Mouse (Mus musculus) cerebellum, adult 11 months (tissue): Measurements from ENCODE around the gene Myof.

Experiments
- DNase-seq: peaks from one replicate; pipeline ENCODE4 v3.0.0; 2022

Myof gene

DNA sequence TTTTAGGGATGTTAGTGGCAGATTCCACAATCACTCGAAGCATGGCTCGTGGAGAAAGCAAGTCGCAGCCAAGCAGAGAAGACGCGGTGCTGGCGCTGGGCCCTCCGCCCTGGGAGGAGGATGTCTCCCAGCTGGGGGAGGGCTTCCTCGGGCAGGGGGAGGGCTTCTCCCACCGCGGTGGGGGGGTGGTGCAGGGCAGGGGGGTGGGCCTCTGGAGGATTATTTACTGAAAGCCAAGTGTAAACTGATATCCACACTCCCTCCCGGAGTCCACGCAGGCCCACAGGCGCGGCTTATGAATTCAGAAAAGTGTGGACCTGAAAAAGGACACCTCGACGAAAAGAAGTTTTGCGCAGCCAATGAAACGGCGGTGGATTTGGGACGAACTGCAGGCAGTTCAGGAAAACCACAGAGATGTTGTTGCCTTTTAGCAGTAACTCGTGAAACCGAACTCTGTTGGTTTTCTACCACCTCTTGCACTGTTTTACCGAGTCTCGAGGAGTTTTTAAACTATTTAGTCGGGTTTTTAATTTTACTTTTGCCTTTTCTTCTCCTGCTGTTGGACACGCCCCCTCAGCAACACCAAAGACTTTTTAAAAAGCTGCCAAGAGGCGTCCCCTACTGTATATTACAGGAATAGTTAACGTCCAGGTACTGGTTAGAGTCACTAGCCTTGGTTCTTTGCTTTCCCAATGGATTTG lies at the start of gene Myof:
Myof (minus strand) TSS at position 297 of the 701 bp plus-strand sequence.
- no peak for DNase-seq

DNA sequence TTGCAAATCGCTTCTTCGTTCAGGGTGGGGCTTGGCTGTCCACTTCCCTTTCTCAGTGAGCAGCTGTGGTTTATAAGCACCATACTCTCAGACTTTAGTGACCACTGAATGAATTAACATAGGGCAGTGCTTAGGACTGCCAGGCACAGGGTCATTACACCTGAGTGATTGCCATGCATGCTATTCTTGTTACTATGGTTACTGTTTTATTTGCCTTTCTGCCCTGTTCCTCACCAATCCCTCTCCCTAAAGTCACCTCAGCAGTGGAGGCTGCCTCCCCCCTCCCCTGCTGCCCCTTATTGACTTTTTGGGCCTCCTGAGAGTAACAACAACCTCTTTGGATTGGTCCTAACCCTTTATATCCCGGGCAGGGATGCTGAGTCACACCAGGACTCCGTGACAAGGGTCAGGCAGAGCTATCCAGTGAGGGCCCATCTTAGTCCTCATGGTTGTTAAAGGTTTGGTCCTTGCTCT lies 48.2 kb upstream of the Myof start:
- DNase-seq, result no peak

DNA sequence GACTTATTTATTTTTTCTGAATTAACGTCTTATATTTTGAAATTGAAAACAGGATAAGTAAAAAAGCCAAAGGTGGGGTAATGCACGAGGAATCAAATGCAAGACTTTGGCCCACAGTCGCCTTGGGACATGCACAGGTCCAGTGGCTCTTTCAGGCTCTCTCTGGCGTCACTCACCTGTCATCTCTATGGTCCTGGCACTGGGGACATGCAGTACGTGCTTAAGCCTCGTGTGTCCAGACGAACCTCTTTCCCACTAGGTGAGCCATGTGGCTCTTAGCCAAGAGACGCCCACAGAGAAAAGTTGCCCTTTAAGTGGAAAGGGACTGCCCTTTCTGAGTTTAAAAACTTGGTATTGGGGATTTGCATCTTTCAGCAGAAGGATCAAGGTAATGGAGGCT lies 46.0 kb upstream of the Myof start:
- no peak for DNase-seq

DNA sequence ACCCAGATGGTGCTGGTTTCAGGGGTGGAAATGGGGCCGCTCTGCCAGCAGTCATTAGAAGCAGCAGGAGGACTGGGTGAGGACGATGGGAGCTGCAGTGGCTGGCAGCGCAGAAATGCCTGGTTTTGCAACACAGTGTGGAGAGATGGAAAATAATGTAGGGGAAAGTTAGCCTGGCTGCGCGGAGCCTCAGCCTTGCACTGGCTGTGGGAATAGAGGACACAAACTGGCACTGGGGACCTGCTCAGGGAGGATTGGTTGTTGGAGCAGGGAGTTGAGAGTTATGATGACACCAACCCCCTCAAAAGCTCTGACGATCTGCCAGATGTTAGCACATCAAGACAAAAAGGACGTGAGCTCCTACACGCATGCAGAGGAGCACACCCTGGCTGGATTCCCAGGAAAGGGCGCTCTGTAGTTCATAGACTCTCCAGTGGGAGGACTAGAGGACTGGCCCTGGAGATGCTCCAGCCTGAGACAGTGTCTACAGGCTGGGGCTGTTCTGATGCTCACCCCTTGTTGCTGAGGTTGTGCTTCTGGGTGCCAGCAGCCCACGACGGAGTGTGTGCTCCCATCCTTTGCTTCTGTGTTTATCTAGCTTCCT lies 43.7 kb upstream of the Myof start:
- DNase-seq, result no peak

DNA sequence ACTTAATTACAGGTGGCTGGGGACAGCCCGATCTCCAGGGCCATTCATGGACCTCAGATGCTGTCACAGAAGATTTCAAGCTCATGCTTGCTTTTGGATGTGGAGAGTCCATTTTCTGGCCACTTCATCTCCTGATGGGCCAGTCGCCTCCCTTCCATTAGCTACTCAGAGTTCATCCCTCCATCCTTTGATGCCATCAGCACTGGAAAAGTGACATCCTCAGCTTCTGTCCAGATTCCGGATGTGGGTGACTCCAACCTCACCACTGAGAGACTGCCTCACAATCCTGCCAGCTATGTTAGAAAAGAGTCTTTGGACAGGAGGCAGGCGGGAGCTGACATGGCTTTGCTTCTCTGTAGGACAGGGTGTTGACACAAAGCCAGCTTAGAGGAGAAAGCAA lies 42.5 kb upstream of the Myof start:
- DNase-seq, result no peak

DNA sequence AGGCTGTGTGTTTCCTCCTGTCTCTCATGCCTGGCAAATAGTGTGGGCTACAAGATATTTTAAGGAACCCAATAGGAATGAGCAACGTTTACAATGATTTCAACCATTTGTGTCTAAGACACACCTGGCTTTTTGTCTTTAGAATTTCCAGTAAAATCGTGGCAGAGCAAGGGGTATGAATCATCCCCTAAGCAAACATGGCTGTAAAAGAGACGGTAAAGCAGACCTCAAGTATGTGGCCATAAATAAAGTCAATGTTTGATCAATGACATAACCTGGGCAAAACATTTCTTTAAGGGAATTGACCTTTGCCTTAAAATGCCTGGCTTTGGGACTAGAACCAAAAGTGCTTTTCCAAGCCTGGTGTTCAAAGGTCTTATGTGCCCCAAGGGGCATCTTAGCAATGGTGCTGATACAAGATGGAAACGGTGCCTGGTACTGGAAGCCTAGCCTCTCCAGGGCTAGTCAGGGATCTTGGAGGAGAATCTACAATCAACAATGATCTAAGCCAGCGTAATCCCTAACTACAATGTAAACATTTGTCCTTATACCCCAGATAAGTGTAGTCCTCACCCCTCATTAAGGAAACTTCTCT lies 39.7 kb upstream of the Myof start:
- no peak for DNase-seq

DNA sequence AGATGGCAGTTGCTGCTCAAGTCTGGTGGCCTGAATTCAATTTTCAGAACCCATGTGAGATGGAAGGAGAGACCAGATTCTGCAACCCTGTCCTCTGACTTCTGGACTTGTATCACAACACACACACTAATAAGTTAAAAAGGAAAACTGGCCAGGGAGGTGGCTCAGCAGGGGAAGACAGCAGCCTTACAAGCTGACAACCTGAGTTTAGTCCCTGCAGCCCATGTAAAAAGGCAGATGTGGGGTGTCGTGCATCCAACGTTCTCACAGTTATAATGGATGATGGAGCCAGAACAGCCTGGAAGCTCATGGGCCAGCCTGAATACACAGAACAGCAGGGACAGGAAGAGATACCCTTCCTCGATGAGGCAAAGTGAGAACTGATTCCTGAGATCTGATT lies 38.0 kb upstream of the Myof start:
- DNase-seq, result no peak

DNA sequence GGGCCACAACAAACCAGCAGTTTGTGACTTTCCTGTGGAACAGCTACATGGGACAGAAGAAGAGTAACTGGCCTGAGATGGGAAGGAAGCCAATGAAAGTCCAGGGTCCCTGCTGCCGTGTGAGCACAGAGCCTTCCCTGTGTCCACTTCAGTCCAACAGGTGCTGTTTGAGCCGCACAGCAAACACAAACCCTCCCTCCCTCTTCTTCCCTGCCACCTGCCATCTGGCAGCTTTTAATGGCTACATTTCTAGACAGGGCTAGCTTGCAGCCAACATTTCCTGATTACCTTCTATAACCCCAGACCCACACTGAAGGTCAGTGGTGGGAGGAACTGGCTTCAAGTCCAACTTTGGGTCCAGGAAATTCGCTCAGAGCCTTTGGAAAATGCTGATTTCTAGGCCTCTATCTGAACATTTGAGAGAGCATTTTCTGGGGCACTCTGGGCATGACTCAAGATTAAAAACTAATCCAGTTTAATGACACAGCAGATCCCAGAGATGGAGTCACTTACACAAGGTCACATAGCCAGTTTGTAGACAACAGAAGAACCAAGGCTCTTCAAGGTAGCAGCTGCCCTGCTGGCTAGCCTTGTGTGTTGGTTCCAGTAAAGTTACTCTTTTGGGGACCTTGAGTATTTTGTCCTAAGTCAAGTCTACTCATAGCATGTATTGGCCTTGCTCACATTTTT lies 34.6 kb upstream of the Myof start:
- DNase-seq, result no peak

DNA sequence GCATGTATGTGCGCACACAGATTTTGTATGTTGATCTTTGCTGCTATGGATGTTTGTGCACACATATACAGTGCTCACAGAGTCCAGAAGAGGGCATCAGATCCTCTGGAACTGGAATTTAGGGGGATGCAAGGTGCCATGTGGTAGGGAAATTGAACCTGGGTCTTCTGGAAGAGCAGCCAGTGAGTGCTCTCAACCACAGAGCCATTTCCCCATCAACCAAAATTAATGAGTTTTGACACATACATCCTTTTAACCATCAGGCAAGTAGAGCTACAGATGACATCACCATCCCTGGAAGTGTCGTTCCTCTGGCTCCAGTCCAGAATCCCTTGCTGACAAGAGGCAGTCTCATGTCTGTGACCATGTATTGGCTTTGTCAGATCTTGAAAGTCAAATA lies 32.9 kb upstream of the Myof start:
- no peak for DNase-seq

DNA sequence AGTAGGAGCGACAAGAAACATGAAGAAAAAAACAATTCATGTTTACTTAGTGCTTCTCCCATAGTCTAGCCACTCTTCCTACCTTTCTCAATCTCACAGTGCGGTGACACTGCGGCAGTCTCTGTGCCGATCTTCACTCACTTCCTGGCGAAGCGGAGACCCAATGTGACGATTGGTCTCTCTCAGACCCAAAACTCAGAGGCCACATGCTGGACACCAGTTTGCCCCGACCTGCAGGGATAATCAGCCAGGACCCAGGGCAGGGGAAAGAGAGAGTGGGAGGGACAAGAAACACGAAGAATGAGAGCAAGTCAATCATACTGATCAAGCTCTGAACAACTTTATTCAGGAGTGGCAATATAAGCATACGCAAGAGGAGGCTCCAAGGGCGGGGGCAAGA lies 31.7 kb upstream of the Myof start:
- DNase-seq, result no peak

DNA sequence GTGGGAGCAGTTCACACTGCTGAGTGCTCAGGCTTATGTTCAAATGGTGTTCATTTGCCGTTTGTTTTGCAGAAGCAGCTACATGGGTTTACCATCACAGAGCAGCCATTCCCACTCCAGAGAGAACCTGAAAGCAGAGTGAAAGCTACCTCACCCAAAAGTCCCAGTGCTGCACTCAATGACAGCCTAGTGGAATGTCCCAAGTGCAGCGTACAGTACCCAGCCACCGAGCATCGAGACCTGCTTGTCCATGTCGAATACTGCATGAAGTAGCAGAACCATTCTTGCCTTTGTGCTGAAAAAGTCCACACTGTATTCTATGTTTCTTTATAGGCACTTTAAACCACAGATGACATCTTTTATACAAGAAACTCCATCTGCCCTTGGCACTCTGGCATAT lies 29.8 kb upstream of the Myof start:
- DNase-seq, result no peak

DNA sequence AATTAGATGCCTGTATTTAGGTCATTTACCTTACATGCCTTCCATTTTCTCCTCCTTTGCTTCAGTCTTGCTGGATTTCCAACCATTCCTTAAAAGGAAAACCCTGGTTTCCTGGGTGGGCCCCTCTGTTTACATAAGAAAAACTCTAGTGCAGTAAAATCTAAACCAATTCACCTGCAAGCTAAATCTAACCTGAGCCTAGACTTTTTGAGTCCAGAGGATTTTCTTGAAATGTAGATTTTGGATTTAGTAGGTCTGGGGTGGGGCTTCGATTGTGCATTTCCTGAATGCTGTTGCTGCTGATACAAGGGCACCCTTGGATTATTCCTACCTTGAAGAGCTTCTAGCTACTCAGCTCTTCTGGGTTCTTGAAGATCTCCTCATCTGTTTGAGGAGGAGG lies 20.7 kb upstream of the Myof start:
- no peak for DNase-seq

DNA sequence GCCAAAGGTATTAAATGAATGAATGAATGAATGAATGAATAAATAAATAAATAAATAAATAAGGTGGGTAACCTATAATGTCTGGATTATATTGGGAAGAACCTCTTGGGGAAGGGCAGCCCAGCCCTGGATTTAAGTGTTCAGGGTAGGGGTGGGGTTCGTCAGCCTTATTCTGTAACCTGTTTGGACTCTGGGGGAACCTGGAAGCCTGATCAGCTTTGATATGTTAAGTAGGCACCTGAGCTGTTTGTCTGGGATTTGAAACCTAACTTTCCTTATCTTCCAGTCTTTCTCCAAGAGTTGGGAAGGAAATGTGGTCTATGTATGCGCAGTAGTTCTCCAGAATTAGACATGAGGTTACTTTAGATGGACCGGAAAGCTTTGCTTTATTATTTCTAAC lies 19.8 kb upstream of the Myof start:
- DNase-seq, result no peak

DNA sequence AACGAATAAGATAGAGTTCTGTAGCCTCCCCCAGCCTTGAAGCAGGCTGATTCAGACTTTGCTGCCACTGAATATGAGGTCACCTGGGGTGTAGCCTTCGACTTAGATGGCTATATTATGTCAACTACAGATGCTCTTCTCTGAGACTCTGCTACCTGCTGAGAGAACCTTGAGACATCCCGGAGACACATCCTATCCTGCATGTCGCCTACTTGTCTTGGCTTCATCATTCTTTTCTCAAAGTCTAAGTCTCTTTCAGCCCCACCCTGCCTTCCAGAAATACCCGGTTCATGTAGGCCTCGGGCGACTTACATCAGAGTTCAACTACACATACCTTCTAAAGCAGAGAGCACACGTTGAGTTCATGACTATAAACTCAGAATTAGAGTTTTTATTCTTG lies 13.6 kb upstream of the Myof start:
- no peak for DNase-seq

DNA sequence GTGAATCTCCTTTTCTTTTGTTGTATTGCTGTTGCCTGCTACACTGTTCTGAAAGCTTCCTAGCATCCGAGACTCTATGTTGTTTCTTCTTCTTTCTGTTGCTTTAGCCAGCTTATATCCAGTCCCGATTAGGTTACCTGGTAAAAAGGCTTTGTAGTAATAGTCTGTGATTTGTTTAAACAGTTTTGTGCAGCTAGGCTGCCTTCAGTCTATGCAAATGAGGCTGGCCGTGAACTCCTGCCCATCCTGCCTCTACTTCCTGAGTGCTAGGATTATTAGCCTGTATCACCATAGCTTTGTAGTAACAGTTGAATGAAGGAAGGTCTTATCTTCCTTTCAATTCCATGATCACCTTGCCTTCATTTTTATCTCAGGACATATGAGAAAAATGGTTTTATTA lies 12.9 kb upstream of the Myof start:
- DNase-seq, result no peak

DNA sequence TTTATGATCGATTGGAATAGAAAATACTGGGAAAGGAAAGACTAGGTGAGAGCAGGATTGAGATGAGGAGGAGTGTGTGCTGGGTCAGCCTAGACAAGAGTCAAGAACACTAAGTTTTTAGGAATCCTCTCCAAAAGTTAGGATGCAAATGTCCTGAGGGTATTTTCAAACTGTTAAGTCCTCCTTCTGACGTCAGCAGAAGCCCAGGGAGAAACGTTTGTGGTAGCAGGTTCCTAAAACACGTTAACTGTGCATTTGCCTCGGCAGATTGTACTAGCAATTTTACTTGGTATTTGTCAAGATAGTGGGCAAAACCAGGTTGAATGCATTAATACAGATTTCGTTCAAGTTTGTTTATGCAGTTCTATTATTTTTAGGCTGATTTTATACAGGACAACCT lies 12.4 kb upstream of the Myof start:
- no peak for DNase-seq

DNA sequence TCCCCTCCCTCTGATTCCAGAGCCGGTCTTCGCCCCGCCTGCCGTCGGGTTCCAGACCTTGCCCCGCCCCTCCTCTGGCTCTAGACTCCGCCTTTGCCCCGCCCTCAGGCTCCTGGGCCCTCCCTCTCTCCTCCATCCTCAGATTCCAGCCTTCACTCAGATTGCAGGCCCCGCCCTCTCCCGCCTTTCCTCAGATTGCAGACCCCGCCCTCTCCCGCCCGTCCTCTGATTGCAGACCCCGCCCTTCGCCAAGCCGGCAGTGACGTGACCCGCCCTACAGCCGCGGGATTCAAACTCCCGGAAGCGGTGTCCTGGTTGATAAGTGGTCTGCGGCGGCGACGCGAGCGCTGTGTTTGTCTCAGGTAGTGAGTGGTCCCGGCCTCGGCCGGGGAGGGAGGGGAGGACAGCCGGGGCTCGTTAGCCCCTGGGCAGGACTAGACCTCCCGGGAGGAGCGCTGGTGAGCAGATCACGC lies 11.4 kb upstream of the Myof start, which contains the start of gene Cep55:
Cep55 (plus strand) TSS at position 292 of the 473 bp plus-strand sequence.
- DNase-seq, result peak; percentile 94

DNA sequence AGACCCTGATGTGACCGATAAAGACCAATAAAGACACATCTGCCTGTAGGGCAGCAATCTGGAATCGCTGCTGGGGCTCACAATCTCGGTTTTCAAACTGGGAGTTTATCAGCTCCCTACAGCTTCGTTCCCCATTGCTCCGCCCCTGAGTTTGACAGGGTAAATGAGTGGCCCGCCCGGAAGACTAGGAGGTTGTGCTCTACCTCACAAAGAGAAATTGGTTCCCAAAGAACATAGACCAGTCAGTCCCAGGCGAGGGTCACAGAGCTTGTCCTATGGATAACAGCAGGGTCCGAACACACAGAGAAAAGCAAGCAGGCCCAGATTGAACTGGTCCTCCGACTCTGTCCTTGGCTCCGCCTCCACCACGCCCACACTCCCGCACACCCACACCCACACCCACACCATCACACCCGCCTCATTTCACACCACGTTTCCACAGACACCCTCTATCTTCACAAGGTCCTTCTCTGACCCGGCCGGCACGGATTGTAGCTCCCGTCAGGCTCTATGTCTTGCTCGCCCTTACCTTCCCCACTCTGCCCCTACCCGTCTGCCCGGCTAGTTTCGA lies 10.9 kb upstream of the Myof start:
- DNase-seq, result no peak

DNA sequence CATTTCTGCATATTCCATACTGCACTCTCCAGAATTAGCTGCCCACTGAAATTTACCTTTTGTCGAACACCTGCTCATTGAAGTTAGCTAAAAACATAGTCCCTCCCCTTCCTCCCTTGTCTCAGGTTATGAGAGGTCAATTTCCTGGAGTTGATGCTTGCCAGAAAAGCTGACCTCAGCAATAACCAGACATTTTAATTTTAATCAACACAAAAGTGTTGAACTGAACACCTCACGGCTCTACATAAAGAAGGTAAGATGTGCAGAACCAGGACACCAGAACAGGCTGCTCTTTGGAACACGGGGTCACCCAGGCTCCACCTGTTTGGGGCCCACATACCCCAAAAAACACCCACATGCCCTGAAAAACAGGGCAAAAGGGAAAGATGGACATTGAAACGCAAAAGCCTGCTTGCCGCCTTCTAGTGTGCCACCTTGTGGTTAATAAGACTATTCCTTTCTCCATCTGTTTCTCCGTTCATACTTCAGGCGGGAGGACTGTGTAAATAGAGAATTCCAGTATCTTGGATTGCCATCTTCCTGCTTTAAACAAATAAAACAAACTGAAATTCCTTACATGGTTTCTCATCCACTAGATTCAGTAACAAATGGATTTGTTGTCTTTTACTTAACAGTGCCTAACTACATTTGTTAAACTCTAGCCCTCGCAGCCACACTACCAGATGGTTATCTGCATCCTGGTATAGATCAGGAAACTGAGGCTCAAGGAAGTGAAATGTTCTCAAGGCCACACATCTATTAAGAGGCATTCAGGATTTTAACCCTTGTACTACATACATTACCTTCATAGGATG lies 10.1 kb upstream of the Myof start:
- DNase-seq, result no peak

DNA sequence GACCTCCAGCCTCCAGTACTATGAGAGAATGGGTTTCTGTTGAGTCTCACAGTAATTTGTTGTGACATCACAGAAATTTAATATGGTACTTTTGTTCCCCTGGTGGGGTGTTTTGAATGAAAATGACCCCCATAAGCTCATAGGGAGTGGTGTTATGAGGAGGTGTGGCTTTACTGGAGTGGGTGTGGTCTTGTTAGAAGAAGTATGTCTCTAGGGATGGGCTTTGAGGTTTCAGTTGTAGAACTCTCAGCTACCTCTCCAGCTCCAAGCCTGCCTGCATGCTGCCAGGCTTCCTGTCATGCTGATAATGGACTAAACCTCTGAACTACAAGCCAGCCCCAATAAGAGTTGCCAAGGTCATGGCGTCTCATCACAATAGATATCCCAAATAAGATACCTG lies 6.3 kb upstream of the Myof start:
- DNase-seq, result no peak

DNA sequence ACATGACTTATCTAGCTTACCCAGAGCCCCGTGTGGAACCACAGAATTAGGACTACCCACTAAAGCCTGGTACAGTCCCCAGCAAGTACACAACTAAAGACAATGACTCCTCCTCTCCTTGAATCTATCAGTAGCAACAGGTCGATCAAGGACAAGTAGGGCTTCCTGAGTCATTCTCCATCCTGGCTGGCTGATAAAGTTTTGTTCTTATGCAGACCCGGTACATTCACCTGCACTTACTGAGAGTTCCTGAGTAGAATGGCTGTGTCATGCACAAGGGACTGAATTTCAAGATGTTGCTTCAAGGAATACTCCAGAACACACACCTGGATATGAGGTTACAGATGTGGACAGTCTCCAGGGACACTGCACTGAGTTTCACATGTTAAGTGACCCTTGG lies 1.8 kb upstream of the Myof start:
- no peak for DNase-seq

DNA sequence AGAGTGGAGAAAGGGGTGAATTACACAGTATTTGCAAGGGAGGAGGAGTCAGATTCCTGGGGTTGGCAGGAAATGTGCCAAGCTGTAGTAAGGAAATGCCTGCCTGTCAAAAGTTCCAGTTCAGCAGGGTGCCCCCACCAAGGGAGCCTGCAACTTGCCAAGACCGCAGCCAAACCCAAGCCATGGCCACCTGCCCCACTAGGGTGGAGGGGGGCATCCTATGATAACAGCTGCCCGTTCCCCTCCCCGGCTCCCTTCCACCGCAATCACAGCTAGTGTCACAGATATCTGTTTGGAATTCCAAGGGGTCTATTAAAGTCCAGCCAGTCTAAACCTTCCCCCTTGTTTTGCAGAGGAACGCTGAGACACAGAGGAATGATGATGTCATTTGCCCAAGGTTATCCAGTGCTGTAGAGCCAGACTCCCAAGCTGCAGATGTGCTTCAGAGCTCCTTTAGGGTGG lies 1.1 kb downstream of the Myof start:
- DNase-seq, result no peak
